Mouse (Mus musculus): ENCODE measurements at regions not wholly inside any gene's neighbourhood (a gene's known extent, or its start where the extent isn't known, plus 50 kb on each side); places are given as distances from the start of the nearest gene placed in this dataset.

- TF ChIP-seq CTCF (IDR thresholded peaks at IDR 0.05; ENCODE audit: borderline replicate concordance, insufficient read depth, low read depth, low read length) = no peak
- TF ChIP-seq POLR2A (IDR thresholded peaks at IDR 0.05; ENCODE audit: borderline replicate concordance, insufficient read depth, low read length) = no peak
Measured at GRCm38 (mm10) chr7:79531551-79532356, 65.6 kb upstream of the Polg start.

Data from cerebellum, adult 2 months (tissue).